14 mouse cellular contexts compared by ENCODE assay signal in genomic region chr8:64575001-64575400, GRCm38 (mm10).
DNase-seq lines count a peak whose midpoint lies in the region; ATAC-seq and TF ChIP-seq lines count a peak whose summit lies in the region.
"Had no signal": no experiment of that assay in that cellular context is flagged by ENCODE, and none has a peak within 500 bp of the region (broad histone marks: within the 10 kb centered on the region; RNA-seq: fewer than 3 reads in every experiment).

No protein-coding gene starts in this region.

- H3K4me1 ChIP-seq in heart, adult 2 months (ENCODE audit: control insufficient read depth, insufficient read depth, low read length): no peaks in the 10 kb centered on the region
- H3K4me1 ChIP-seq in heart, embryonic 11.5 days (ENCODE audit: control insufficient read depth, insufficient read depth, low read length): peaks cover 7% of the 10 kb centered on the region; the same call in 1 of the 2 replicates
- no peaks in the 10 kb centered on the region for H3K4me1 ChIP-seq in kidney, postnatal 0 days (replicated peaks; ENCODE audit: insufficient read depth, low read length)
- no peaks in the 10 kb centered on the region for H3K4me1 ChIP-seq in lung, postnatal 0 days (ENCODE audit: insufficient read depth, low read depth, low read length)
- H3K4me1 ChIP-seq in stomach, postnatal 0 days (replicated peaks; ENCODE audit: control insufficient read depth, insufficient read depth): no peaks in the 10 kb centered on the region
- H3K4me1 ChIP-seq: embryonic facial prominence, embryonic 13.5 days; forebrain, embryonic 10.5 days; megakaryocyte, embryonic 14.5 days had no signal

- H3K4me3 ChIP-seq in heart, adult 2 months: no peak overlapping the region
- H3K4me3 ChIP-seq in heart, embryonic 11.5 days (ENCODE audit: low read depth, low read length): no peak overlapping the region
- no peak overlapping the region for H3K4me3 ChIP-seq in kidney, postnatal 0 days (replicated peaks; ENCODE audit: low read depth, low read length)
- H3K4me3 ChIP-seq in lung, postnatal 0 days (ENCODE audit: low read depth, low read length): no peak overlapping the region
- no peak overlapping the region for H3K4me3 ChIP-seq in stomach, postnatal 0 days (ENCODE audit: low read depth, low read length)
- H3K4me3 ChIP-seq: embryonic facial prominence, embryonic 13.5 days; forebrain, embryonic 10.5 days; megakaryocyte, embryonic 14.5 days had no signal

- no peaks in the 10 kb centered on the region for H3K9me3 ChIP-seq in heart, embryonic 11.5 days (replicated peaks; ENCODE audit: control insufficient read depth, low read length)
- H3K9me3 ChIP-seq in kidney, postnatal 0 days (replicated peaks; ENCODE audit: low read length): no peaks in the 10 kb centered on the region
- no peaks in the 10 kb centered on the region for H3K9me3 ChIP-seq in lung, postnatal 0 days (ENCODE audit: low read length)
- no peaks in the 10 kb centered on the region for H3K9me3 ChIP-seq in stomach, postnatal 0 days (ENCODE audit: control insufficient read depth, low read length)
- H3K9me3 ChIP-seq: embryonic facial prominence, embryonic 13.5 days; forebrain, embryonic 10.5 days had no signal

- TF ChIP-seq POLR2A in heart, adult 2 months (IDR thresholded peaks at IDR 0.05; ENCODE audit: insufficient read depth, low read depth, low read length): no peak

- no peaks in the 10 kb centered on the region for H3K27me3 ChIP-seq in heart, adult 2 months (ENCODE audit: control insufficient read depth, insufficient read depth, low read length)
- no peaks in the 10 kb centered on the region for H3K27me3 ChIP-seq in heart, embryonic 11.5 days (ENCODE audit: control insufficient read depth, insufficient read depth, low read length)
- H3K27me3 ChIP-seq in kidney, postnatal 0 days (ENCODE audit: insufficient read depth, low read length): no peaks in the 10 kb centered on the region
- no peaks in the 10 kb centered on the region for H3K27me3 ChIP-seq in lung, postnatal 0 days (replicated peaks; ENCODE audit: insufficient read depth, low read length)
- no peaks in the 10 kb centered on the region for H3K27me3 ChIP-seq in stomach, postnatal 0 days (ENCODE audit: control insufficient read depth, insufficient read depth, low read length)
- H3K27me3 ChIP-seq: embryonic facial prominence, embryonic 13.5 days; megakaryocyte, embryonic 14.5 days had no signal

- peak; percentile 5 to 23 for DNase-seq in heart, adult 2 months
- DNase-seq in kidney, postnatal 0 days (ENCODE audit: low spot score): peak; percentile 77
- no peak for DNase-seq in kidney, adult 8-10 months
- DNase-seq in lung, postnatal 4 days: peak; percentile 7 to 44
- DNase-seq in lung, postnatal 0 days (ENCODE audit: low spot score): no peak
- DNase-seq in stomach, postnatal 0 days (ENCODE audit: low spot score): peak; percentile 17
- DNase-seq: adrenal gland, postnatal 36 days; cerebellum, adult 2 months; thymus, postnatal 36 days had no signal

- no peak overlapping the region for H3K4me2 ChIP-seq in heart, embryonic 11.5 days
- H3K4me2 ChIP-seq in kidney, postnatal 0 days (ENCODE audit: low read length): no peak overlapping the region
- no peak overlapping the region for H3K4me2 ChIP-seq in lung, postnatal 0 days (replicated peaks; ENCODE audit: low read depth, low read length)
- no peak overlapping the region for H3K4me2 ChIP-seq in stomach, postnatal 0 days (replicated peaks; ENCODE audit: low read depth)
- H3K4me2 ChIP-seq: embryonic facial prominence, embryonic 13.5 days had no signal

- 68% methylated on average over 9 of the region's 9 CpGs for WGBS in heart, adult 2 months
- WGBS in heart, embryonic 11.5 days (ENCODE audit: insufficient replicate concordance): 80% methylated on average over 9 of the region's 9 CpGs
- WGBS in kidney, postnatal 0 days: 62% methylated on average over 9 of the region's 9 CpGs
- 69% methylated on average over 9 of the region's 9 CpGs for WGBS in lung, postnatal 0 days
- WGBS in stomach, postnatal 0 days: 48% methylated on average over 9 of the region's 9 CpGs

- no peak overlapping the region for H3K27ac ChIP-seq in heart, adult 2 months
- H3K27ac ChIP-seq in heart, embryonic 11.5 days (ENCODE audit: low read depth, low read length): no peak overlapping the region
- H3K27ac ChIP-seq in kidney, postnatal 0 days: no peak overlapping the region
- no peak overlapping the region for H3K27ac ChIP-seq in lung, postnatal 0 days (ENCODE audit: low read length)
- no peak overlapping the region for H3K27ac ChIP-seq in stomach, postnatal 0 days (replicated peaks)
- H3K27ac ChIP-seq: embryonic facial prominence, embryonic 13.5 days; forebrain, embryonic 10.5 days had no signal

- H3K36me3 ChIP-seq in heart, adult 2 months (ENCODE audit: control insufficient read depth, insufficient read depth, low read length): no peaks in the 10 kb centered on the region
- no peaks in the 10 kb centered on the region for H3K36me3 ChIP-seq in heart, embryonic 11.5 days (ENCODE audit: control insufficient read depth, insufficient read depth, low read length)
- no peaks in the 10 kb centered on the region for H3K36me3 ChIP-seq in kidney, postnatal 0 days (ENCODE audit: insufficient read depth, low read length)
- no peaks in the 10 kb centered on the region for H3K36me3 ChIP-seq in lung, postnatal 0 days (ENCODE audit: insufficient read depth, low read length)
- no peaks in the 10 kb centered on the region for H3K36me3 ChIP-seq in stomach, postnatal 0 days (ENCODE audit: control insufficient read depth, insufficient read depth, low read length)
- H3K36me3 ChIP-seq: embryonic facial prominence, embryonic 13.5 days; forebrain, embryonic 10.5 days had no signal

- no peak for ATAC-seq in heart, embryonic 11.5 days (replicated peaks; ENCODE audit: insufficient number of reproducible peaks, low FRiP score, low TSS enrichment)
- no peak for ATAC-seq in kidney, postnatal 0 days (replicated peaks; ENCODE audit: low FRiP score, low read depth)
- no peak for ATAC-seq in lung, postnatal 0 days
- no peak; the same call in 1 of the 2 replicates for ATAC-seq in stomach, postnatal 0 days (ENCODE audit: low FRiP score, low TSS enrichment)
- ATAC-seq: midbrain, embryonic 16.5 days had no signal

- intact Hi-C loops in heart, adult 2 months (cut with DNase I): no loop called here

- H3K79me2 ChIP-seq in heart, adult 2 months (replicated peaks; ENCODE audit: control insufficient read depth, insufficient read depth, low read length): no peaks in the 10 kb centered on the region

- no peak overlapping the region for H3K9ac ChIP-seq in heart, adult 2 months (ENCODE audit: low read depth, low read length)
- no peak overlapping the region for H3K9ac ChIP-seq in heart, embryonic 11.5 days (ENCODE audit: low read depth, low read length)
- H3K9ac ChIP-seq in kidney, postnatal 0 days (ENCODE audit: low read depth, low read length): no peak overlapping the region
- H3K9ac ChIP-seq in lung, postnatal 0 days (replicated peaks; ENCODE audit: low read depth): no peak overlapping the region
- no peak overlapping the region for H3K9ac ChIP-seq in stomach, postnatal 0 days (ENCODE audit: low read length)
- H3K9ac ChIP-seq: embryonic facial prominence, embryonic 13.5 days had no signal

- TF ChIP-seq CTCF in heart, adult 2 months (IDR thresholded peaks at IDR 0.05): no peak
- TF ChIP-seq CTCF in kidney, postnatal 0 days (IDR thresholded peaks at IDR 0.05; ENCODE audit: low read depth): no peak
- no peak for TF ChIP-seq CTCF in lung, postnatal 0 days (IDR thresholded peaks at IDR 0.05)
- no peak for TF ChIP-seq CTCF in stomach, postnatal 0 days (IDR thresholded peaks at IDR 0.05; ENCODE audit: low read depth)

- no peak for TF ChIP-seq EP300 in heart, adult 2 months (IDR thresholded peaks at IDR 0.05; ENCODE audit: insufficient read depth, low read depth, low read length)
- no peak for TF ChIP-seq EP300 in lung, postnatal 0 days (IDR thresholded peaks at IDR 0.05)
- no peak for TF ChIP-seq EP300 in stomach, postnatal 0 days (optimal IDR thresholded peaks at IDR 0.05)

Comparison
In these comparisons a context has a peak if more than half of its experiments do, and no peak if none do; other contexts are left out.
1. DNase-seq: peak in heart, adult 2 months (2 of 2), kidney, postnatal 0 days (single experiment), lung, postnatal 4 days (2 of 2) and stomach, postnatal 0 days (single experiment); none in kidney, adult 8-10 months (0 of 2) and lung, postnatal 0 days (single experiment).